Mouse (Mus musculus) adrenal gland, adult 2 months (tissue): ENCODE data around the gene Fam71e1. TPM values are rescaled to one million over a fixed set of nuclear protein-coding genes. Genes with fewer than 3 reads are reported as not detected.

ENCODE experiments used
- DNase-seq: peaks from one replicate; pipeline ENCODE4 v3.0.0; 2021
- long read RNA-seq: library from polyadenylated mRNA; stranded (forward); transcript quantifications from one replicate; pipeline ENCODE4 v2.0.0, GENCODE M21; 2021
- polyA plus RNA-seq: library from polyadenylated mRNA; depleted of rRNA; stranded (reverse); fragments of >200 nt; gene quantifications from 2 replicates; pipeline ENCODE4 v1.2.3, GENCODE M21; 2012; rRNA removed
- total RNA-seq, 2 experiments: library from RNA; stranded (reverse); gene quantifications; 2 replicates each; pipeline ENCODE4 v1.2.3; 2021

Gene Fam71e1
- total RNA-seq, result 1 to 10 TPM; 8.3 to 9.1 TPM
- 28.6 and 30.9 TPM in 2 replicates for polyA plus RNA-seq
- long read RNA-seq, partial matches to known transcripts, result 2 of 9 reads
- long read RNA-seq, other reads (novel, unspliced or antisense), result 3 of 9 reads

GRCm38 (mm10) chr7:44495992-44496770, at the start of gene Fam71e1, which contains the start of gene Emc10:
Gene Fam71e1 (plus strand): TSS chr7:44496581.
Gene Emc10 (minus strand): TSS chr7:44496529.
- peak; percentile 98 for DNase-seq

- DNase-seq, result no peak
Observed at GRCm38 (mm10) chr7:44453256-44453655, 43.1 kb upstream of the Fam71e1 start.

GRCm38 (mm10) chr7:44456302-44456701, 40.1 kb upstream of the Fam71e1 start:
- DNase-seq, result no peak

GRCm38 (mm10) chr7:44460067-44460466, 36.3 kb upstream of the Fam71e1 start:
- DNase-seq, result no peak

GRCm38 (mm10) chr7:44460767-44461502, 35.4 kb upstream of the Fam71e1 start:
- no peak for DNase-seq

GRCm38 (mm10) chr7:44461503-44462217, 34.7 kb upstream of the Fam71e1 start:
- DNase-seq, result no peak

- no peak for DNase-seq
Observed at GRCm38 (mm10) chr7:44462218-44463055, 33.9 kb upstream of the Fam71e1 start.

- DNase-seq, result no peak
Observed at GRCm38 (mm10) chr7:44463056-44463425, 33.3 kb upstream of the Fam71e1 start.

- DNase-seq, result no peak
Observed at GRCm38 (mm10) chr7:44463556-44464225, 32.7 kb upstream of the Fam71e1 start.

- DNase-seq, result no peak
Observed at GRCm38 (mm10) chr7:44464511-44464910, 31.9 kb upstream of the Fam71e1 start.

GRCm38 (mm10) chr7:44465111-44465510, 31.3 kb upstream of the Fam71e1 start, which contains the start of gene Aspdh:
Gene Aspdh (plus strand): TSS chr7:44465391.
- no peak for DNase-seq

GRCm38 (mm10) chr7:44466006-44466887, 30.1 kb upstream of the Fam71e1 start:
- no peak for DNase-seq

- no peak for DNase-seq
Observed at GRCm38 (mm10) chr7:44466888-44467311, 29.5 kb upstream of the Fam71e1 start.

- peak; percentile 96 for DNase-seq
Observed at GRCm38 (mm10) chr7:44467811-44468411, 28.5 kb upstream of the Fam71e1 start, which contains the start of gene Josd2. Gene Josd2 (plus strand): TSS chr7:44467980.

GRCm38 (mm10) chr7:44468644-44469285, 27.6 kb upstream of the Fam71e1 start:
- DNase-seq, result no peak

- no peak for DNase-seq
Observed at GRCm38 (mm10) chr7:44469677-44470675, 26.4 kb upstream of the Fam71e1 start.
